Mouse (Mus musculus): Measurements from ENCODE around the gene Prl8a1.

Gene Prl8a1

GRCm38 (mm10) chr13:27582071-27582470, at the start of gene Prl8a1:
Gene Prl8a1 (minus strand): TSS chr13:27582171.
- DNase-seq (ENCODE audit: extremely low read depth, insufficient read length, low spot score), result no peak

- DNase-seq (ENCODE audit: extremely low read depth, insufficient read length, low spot score), result no peak
These were observed 28.5 kb upstream of the Prl8a1 start, which contains the start of gene Prl7b1 for GRCm38 (mm10) chr13:27610482-27610881. Gene Prl7b1 (minus strand): TSS chr13:27610582.

GRCm38 (mm10) chr13:27564506-27564905, 17.5 kb downstream of the Prl8a1 start, which contains the start of gene Prl8a9:
Gene Prl8a9 (minus strand): TSS chr13:27564606.
- no peak for DNase-seq (ENCODE audit: extremely low read depth, insufficient read length, low spot score)

GRCm38 (mm10) chr13:27553336-27553735, 28.6 kb downstream of the Prl8a1 start:
- DNase-seq (ENCODE audit: extremely low read depth, insufficient read length, low spot score), result peak; percentile 37

Measured in 3134 (cell line).